Mouse (Mus musculus): Measurements from ENCODE around the gene Fbxl19.

The Fbxl19 gene

GRCm38 (mm10) chr7:127801010-127801621 lies 56.8 kb downstream of the Fbxl19 start:
- no peak for DNase-seq (ENCODE audit: low spot score in 2 of 2)

- no peak for DNase-seq (ENCODE audit: low spot score in 2 of 2)
Measured at GRCm38 (mm10) chr7:127802313-127802712, 58.0 kb downstream of the Fbxl19 start.

- no peak for DNase-seq (ENCODE audit: low spot score in 2 of 2)
Measured at GRCm38 (mm10) chr7:127808821-127809220, 64.5 kb downstream of the Fbxl19 start.

- no peak for DNase-seq (ENCODE audit: low spot score in 2 of 2)
Measured at GRCm38 (mm10) chr7:127809846-127810245, 65.5 kb downstream of the Fbxl19 start.

GRCm38 (mm10) chr7:127810650-127811049 lies 66.3 kb downstream of the Fbxl19 start:
- no peak for DNase-seq (ENCODE audit: low spot score in 2 of 2)

- DNase-seq (ENCODE audit: low spot score in 2 of 2) = no peak
Measured at GRCm38 (mm10) chr7:127811240-127811639, 66.9 kb downstream of the Fbxl19 start.

- no peak for DNase-seq (ENCODE audit: low spot score in 2 of 2)
Measured at GRCm38 (mm10) chr7:127812292-127812691, 67.9 kb downstream of the Fbxl19 start.

- DNase-seq (ENCODE audit: low spot score in 2 of 2) = no peak
Measured at GRCm38 (mm10) chr7:127813821-127814220, 69.5 kb downstream of the Fbxl19 start.

GRCm38 (mm10) chr7:127814241-127814921 lies 70.0 kb downstream of the Fbxl19 start:
- DNase-seq (ENCODE audit: low spot score in 2 of 2) = peak; percentile 72 to 83

GRCm38 (mm10) chr7:127815116-127815665 lies 70.8 kb downstream of the Fbxl19 start:
- no peak for DNase-seq (ENCODE audit: low spot score in 2 of 2)

GRCm38 (mm10) chr7:127815954-127816821 lies 71.8 kb downstream of the Fbxl19 start:
- DNase-seq (ENCODE audit: low spot score in 2 of 2) = peak; percentile 84 to 91

GRCm38 (mm10) chr7:127817053-127817452 lies 72.7 kb downstream of the Fbxl19 start:
- DNase-seq (ENCODE audit: low spot score in 2 of 2) = no peak

GRCm38 (mm10) chr7:127817776-127818175 lies 73.4 kb downstream of the Fbxl19 start:
- DNase-seq (ENCODE audit: low spot score in 2 of 2) = no peak

All from left cerebral cortex, adult 9 months (tissue).